Mouse (Mus musculus): ENCODE data around the gene Map2k6.
A peak's percentile ranks its signal among the peaks of the same experiment; 100 is the strongest.

The Map2k6 gene

DNA sequence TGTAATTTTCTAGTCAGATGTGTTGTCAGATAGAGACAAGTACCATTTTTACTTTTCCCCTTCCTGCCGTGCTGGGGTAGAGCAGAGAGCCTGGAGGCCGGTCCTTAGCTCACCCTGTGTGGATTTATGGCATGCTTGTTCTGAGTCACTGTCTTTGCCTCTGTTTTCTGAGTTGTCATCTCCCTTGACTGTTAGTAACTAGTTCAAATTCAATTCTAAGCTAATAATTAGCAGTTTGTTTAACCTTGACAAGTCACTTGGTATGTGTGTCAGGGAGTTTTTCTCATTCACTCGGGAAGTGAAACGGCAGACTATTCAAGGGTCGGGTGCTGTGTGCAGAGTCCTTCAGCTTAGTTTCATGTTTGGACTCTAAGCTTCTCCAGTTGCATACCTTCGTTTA, 86.2 kb downstream of the Map2k6 start:
- no peak for DNase-seq (ENCODE audit: low read depth)

- DNase-seq (ENCODE audit: low read depth): no peak
Measured at GRCm38 (mm10) chr11:110487796-110488195, 88.9 kb downstream of the Map2k6 start.

DNA sequence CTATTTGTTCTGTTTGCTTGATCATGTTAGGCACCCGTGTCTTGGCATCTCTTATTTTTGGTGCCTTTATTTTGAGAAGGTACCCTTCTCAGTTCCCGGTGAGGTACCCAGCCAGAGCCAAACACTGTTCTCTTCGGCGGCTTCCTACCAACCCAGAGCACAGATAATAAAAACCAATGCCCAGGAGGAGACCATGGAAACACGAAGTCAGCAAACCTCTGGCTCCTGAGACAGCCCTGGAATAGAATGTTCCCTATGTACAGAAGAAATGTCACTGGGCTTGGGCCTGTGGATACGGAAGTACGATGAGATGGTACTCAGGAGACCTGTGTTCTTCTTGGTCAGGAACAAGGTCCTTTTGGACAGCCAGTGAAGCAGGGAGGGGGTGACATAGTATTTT, 89.4 kb downstream of the Map2k6 start:
- no peak for DNase-seq (ENCODE audit: low read depth)

DNA sequence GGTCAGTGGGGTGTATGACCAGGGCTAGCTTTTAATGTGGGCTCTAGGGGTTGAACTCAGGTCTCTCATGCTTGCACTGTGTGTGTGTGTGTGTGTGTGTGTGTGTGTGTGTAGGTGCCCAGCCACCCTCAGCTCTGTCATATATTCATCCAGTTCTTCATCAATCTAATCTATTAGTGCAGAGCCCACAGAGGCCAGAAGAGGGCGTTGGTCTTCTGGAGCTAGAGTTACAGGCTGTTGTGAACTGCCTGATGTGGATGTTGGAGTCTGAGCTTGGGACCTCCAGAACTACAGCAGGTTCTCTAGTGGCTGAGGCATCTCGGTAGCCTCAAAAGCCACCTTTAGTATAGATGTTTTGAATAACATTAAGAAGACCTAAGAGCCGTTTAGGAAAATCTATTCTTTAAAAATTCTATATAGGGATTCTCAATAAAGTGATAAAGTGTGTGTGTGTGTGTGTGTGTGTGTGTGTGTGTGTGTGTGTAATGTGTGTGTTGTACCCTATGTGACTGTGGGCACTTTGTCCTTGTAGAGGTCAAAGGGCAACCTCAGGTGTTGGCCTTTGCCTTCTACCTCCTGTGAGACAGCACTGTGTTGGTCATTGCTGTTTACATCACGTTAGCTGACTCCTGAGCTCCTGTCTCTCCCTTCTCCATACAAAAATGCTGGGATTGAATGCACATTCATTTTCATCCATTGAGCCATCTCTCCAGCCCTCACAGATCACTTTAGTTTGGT, 96.6 kb downstream of the Map2k6 start:
- DNase-seq (ENCODE audit: low read depth): no peak

DNA sequence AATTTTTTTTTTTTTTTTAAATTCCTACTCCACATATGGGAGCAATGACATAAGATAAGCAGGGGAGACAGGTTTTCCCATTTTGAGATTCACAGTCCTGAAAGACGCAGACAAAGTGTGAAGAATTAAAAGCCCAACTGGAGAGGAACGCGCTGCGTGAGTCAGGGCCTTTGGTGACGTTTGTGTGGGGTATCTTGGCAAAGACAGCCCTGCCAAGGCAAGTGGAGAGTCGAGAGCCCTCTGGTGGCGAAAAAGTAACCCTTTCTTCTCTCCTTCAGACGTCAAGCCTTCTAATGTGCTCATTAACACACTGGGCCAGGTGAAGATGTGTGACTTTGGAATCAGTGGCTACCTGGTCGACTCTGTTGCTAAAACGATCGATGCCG, 97.1 kb downstream of the Map2k6 start:
- peak; percentile 67 for DNase-seq (ENCODE audit: low read depth)

- DNase-seq (ENCODE audit: low read depth): no peak
Measured at GRCm38 (mm10) chr11:110497743-110498142, 98.8 kb downstream of the Map2k6 start.

DNA sequence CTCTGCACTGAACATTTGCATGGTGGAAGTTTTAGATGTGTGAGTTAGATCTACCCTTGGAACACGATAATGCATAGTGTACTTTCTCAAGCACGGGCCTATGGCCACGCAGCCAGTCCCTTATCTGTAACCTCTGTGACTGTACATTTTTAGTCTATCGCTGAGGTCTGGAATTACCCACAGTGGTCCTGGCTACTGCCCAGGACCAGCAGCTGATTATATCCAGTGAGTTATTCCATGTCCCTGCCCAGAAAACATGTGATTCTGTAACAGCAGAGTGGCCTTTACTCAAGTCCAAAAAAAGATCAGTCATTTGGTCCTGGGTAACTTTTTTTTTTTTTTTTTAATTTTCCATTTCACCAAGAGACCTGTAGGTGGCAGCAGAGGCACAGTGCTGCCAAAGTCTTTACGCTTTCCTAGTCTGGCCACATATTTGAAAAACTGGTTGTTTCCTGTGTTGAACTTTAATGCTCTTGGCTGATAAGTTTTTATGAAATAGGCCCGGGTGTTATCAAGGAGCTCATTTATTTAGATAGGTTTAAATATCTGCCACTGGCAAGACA, 99.8 kb downstream of the Map2k6 start:
- DNase-seq (ENCODE audit: low read depth): peak; percentile 89

- DNase-seq (ENCODE audit: low read depth): no peak
Measured at GRCm38 (mm10) chr11:110502937-110503670, 104.2 kb downstream of the Map2k6 start.

DNA sequence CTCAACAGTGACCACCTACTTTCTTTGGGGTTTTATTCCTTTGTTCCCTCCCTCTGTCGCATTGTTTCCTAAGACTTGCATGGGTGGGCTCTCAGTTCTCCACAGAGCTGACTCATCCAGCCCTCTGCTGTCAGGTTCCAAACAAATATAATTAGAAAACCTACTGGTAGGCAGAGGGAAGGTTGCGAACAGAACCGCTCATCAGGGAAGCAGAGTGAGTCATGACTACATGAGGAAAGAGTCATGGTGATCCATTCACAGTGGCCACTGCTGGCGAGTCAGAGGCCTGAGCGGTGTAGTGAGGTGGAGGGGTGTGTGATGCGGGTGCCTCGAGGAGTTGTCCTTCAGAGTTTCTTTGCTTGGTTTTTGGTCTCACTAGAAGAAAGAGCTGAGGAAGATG, 112.5 kb downstream of the Map2k6 start:
- DNase-seq (ENCODE audit: low read depth): peak; percentile 72

DNA sequence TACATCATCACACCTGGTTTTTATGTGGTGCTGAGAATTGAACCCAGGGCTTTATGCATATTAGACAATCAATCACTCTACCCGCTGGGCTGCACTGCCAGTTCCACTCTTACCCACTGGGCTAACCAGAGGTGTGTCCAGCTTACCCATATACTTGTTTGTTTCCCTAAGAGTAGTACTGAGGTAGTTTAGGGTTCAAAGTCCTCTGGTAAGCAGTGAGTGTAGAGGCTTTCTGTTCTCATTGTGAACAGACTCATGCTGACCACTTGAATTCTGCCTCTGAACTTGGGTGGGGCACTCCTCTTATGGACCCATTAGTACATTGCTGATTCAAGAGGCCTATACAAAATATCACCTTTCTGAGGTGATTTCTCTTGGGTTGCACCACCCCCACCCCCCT, 119.7 kb downstream of the Map2k6 start:
- no peak for DNase-seq (ENCODE audit: low read depth)

DNA sequence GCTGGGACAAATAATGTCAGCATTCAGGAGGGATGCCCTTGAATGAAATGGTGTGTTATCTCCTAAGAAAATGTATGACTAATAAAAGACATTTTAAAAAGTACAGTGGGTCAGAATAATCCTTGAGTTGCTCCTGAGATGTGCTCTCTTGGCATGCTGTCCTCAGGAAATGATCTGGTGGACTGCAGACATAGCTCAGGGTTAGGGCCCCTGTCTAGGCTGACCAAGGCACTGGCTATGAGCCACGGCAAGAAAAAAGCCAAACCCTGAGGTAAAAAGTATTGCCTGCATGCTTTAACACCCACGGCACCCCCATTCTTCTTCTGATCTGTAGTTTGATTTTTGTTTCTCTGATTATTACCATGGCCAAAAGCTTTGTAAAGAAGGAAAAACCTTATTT, 124.0 kb downstream of the Map2k6 start:
- no peak for DNase-seq (ENCODE audit: low read depth)

DNA sequence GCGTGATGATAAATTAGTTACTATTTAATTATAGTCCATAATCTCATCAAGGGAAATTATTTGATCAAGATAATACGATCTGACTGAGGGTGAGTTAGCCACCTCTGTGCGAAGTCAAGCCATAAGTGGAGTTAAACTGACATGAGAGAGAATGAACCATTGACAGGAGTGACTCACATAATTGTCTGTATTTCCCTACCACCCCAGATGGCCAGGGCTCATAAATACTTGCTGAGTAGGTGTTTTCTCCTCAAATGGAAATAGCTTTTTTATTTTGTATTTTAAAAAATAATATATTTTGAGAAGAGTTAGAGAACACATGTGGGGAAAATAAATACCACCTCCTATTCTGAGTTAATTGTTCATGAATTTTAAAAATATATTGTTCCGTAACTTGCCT, 127.2 kb downstream of the Map2k6 start:
- no peak for DNase-seq (ENCODE audit: low read depth)

DNA sequence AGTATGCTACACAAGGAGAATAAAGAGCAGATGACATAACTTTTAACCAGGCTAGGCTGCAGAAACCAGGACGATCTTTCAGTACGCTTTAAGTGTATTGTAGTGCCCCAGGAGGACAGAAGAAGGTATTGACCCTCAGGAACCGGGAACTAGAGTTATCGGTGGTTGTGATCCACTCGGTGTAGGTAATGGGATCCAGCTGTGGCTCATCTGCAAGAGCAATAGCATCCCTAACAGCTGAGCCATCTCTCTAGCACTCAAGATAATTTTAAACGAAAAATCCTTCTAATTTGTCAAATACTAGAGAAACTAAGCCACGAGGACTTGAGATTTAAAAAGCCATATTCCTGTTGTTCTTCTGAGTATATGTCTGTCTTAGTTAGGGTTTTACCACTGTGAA, 132.2 kb downstream of the Map2k6 start:
- no peak for DNase-seq (ENCODE audit: low read depth)

- no peak for DNase-seq (ENCODE audit: low read depth)
Measured at GRCm38 (mm10) chr11:110534856-110535255, 135.9 kb downstream of the Map2k6 start.

DNA sequence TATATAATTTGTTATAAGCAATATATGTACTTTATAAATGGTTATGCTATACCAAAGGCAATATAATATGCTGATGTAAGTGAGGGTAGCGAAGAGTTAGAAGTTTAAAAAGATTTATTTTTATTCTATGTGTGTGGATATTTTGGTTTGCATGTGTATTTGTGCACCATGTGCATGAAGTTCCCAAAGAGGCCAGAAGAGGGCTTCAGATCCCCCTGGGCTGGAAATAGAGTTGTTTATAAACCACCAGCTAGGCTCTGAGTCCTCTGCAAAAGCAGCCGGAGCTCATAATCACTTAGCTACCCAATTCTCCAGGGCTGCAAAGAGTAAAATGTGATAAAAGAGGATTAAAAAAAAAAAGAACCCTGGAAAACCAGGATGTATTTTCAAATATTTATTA, 137.6 kb downstream of the Map2k6 start:
- DNase-seq (ENCODE audit: low read depth): no peak

- peak; percentile 87 for DNase-seq (ENCODE audit: low read depth)
Measured at GRCm38 (mm10) chr11:110537602-110538001, 138.7 kb downstream of the Map2k6 start.

GRCm38 (mm10) chr11:110538206-110538605, 139.3 kb downstream of the Map2k6 start:
- no peak for DNase-seq (ENCODE audit: low read depth)

DNA sequence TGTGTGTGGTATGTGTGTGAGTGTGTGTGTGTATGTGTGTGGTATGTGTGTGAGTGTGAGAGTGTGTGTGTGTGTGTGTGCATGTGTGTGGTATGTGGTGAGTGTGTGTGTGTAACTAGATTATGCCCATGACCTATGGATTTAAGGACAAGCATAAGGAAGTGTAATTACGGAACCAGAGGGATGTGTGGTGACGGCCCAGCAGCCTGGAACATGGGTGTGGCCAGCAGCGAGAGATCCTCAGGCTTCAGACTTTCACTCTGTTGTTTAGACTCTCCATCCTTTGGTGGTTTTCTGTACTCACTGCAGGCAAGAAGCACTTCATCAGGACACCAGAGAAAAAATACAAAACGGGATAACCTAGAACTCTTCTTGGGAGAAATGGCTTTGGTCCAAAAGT, 143.0 kb downstream of the Map2k6 start:
- no peak for DNase-seq (ENCODE audit: low read depth)

- no peak for DNase-seq (ENCODE audit: low read depth)
Measured at GRCm38 (mm10) chr11:110544419-110545210, 145.7 kb downstream of the Map2k6 start.

GRCm38 (mm10) chr11:110545416-110545815, 146.5 kb downstream of the Map2k6 start:
- no peak for DNase-seq (ENCODE audit: low read depth)

- no peak for DNase-seq (ENCODE audit: low read depth)
Measured at GRCm38 (mm10) chr11:110551471-110551967, 152.6 kb downstream of the Map2k6 start.

GRCm38 (mm10) chr11:110562320-110563081, 163.6 kb downstream of the Map2k6 start:
- no peak for DNase-seq (ENCODE audit: low read depth)
